Mouse (Mus musculus) heart, embryonic 10.5 days (tissue): ENCODE measurements around the gene Dnajc16. TPM values are rescaled to one million over a fixed set of nuclear protein-coding genes. Genes with fewer than 3 reads are reported as not detected.
A peak's percentile ranks its signal among the peaks of the same experiment; 100 is the strongest.

Experiments used
- DNase-seq: peaks from one replicate; pipeline ENCODE4 v3.0.0-alpha.2; 2017; ENCODE audit warnings: low spot score
- H3K27ac ChIP-seq: fragments of 300-500 bp; sonication (generic); 2 replicates; pipeline ENCODE4 v1.5.1; 2016; ENCODE audit warnings: mild to moderate bottlenecking
- H3K27me3 ChIP-seq: fragments of 300-500 bp; sonication (generic); 2 replicates; pipeline ENCODE4 v1.6.1; 2016; ENCODE audit warnings: mild to moderate bottlenecking; ENCODE audit not compliant: poor library complexity, insufficient read depth, severe bottlenecking
- H3K36me3 ChIP-seq: fragments of 300-500 bp; sonication (generic); 2 replicates; pipeline ENCODE4 v1.6.1; 2016; ENCODE audit warnings: mild to moderate bottlenecking, moderate library complexity
- H3K4me1 ChIP-seq: fragments of 300-500 bp; sonication (generic); 2 replicates; pipeline ENCODE4 v1.6.1; 2016; ENCODE audit warnings: mild to moderate bottlenecking
- H3K4me3 ChIP-seq: fragments of 300-500 bp; sonication (generic); 2 replicates; pipeline ENCODE4 v1.5.1; 2016; ENCODE audit warnings: mild to moderate bottlenecking, moderate library complexity
- H3K9me3 ChIP-seq: fragments of 300-500 bp; sonication (generic); 2 replicates; pipeline ENCODE4 v1.6.1; 2016; ENCODE audit warnings: mild to moderate bottlenecking, moderate library complexity
- WGBS: fragments of 180-500 bp; shearing (Covaris S2); methylation state at CpG from one replicate; pipeline ENCODE4 v1.1.7; 2016; 5-methylcytosine and 5-hydroxymethylcytosine counted together
- polyA plus RNA-seq: library from polyadenylated mRNA; unstranded; fragments of >200 nt; fragmentation: Nextera tagmentation; extraction: Ambion mirVana; gene quantifications from 2 replicates; pipeline ENCODE4 v1.2.1, GENCODE M21; 2016

The Dnajc16 gene
- polyA plus RNA-seq, 1 experiment from 2014 or later = 5.4 TPM

DNA sequence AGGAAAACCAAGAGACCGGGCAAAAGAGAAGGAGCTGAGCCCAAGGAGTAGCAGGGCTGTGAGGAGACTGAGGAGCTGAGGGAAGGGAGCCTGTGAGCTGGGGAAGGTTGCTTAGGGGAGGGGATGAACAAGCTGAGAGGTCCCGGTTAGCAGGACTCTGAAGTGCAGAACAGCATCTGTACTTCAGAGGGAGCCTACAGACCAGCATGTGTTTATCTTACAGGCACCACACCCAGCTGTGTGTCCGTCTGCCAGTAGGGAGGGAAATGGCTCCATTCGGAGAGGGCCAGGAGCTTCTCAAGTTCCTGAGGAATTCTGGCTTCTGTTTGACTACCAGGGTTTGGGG lies 38.7 kb downstream of the Dnajc16 start:
- peak; percentile 91 for DNase-seq
- Histone ChIP-seq H3K4me1 (peaks cover 26% of the 10 kb centered on the region), H3K4me3 (peak overlapping the region; percentile 9; the same call in 1 of the 2 replicates), H3K36me3 (no peaks in the 10 kb centered on the region), H3K27me3 (peaks cover 2% of the 10 kb centered on the region; the same call in 1 of the 2 replicates), H3K27ac (peak overlapping the region; percentile 83), H3K9me3 (no peaks in the 10 kb centered on the region)
- WGBS = 5% methylated on average over 4 of the region's 4 CpGs

DNA sequence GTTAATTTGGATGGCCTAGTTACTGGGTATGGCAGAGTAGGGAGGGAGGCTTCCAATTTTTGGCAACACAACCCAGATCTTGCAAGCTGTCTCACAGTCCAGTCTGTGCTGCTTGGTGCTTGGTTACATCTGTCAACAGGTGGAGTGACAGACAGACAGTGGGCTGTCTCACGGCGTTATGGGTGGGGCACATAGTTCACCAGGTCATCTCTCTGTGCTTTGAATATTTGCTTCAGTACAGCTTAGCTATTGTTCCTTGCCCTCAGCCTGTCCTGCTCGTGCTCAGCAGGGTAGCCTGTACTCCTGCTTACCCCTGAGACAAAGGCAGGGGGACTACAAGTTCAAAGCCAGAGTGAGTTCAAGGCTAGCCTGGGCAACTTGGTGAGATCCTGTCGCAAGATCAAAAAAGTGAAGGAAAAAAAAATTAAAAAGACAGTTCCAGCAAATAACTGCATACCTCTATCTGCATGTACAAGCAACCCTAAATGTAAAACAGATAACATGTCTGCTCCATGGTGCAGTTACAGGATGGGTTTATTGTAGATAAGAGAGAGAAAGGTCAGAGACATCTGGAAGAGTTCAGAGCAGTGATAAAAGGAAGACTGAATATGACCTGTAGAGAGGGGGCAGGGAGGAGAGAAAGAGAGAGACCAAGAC lies 39.2 kb downstream of the Dnajc16 start:
- Histone ChIP-seq H3K4me3 (peak overlapping the region; percentile 9; the same call in 1 of the 2 replicates), H3K27me3 (peaks cover 7% of the 10 kb centered on the region; the same call in 1 of the 2 replicates), H3K36me3 (no peaks in the 10 kb centered on the region), H3K27ac (peak overlapping the region; percentile 83), H3K4me1 (peaks cover 31% of the 10 kb centered on the region), H3K9me3 (no peaks in the 10 kb centered on the region)
- no peak for DNase-seq
- 22% methylated on average over 4 of the region's 4 CpGs for WGBS

DNA sequence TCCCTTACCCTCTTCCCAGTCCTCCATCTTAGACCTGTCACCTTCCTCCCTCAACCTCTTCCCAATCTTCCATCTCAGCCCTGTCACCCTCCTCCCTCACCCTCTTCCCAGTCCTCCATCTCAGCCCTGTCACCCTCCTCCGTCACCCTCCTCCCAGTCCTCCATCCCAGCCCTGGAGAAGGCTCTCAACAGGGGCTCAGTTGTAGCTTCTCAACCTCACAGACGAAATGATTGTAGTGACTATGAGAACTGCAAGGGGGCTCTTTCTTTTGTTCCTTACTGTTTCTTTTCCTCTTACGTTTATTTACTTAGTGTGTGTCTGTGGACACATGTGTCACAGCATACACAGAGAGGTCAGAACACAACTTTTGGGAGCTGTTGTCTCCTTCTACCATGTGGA lies 39.9 kb downstream of the Dnajc16 start:
- Histone ChIP-seq H3K9me3 (no peaks in the 10 kb centered on the region), H3K27ac (peak overlapping the region; percentile 83), H3K4me3 (no peak overlapping the region), H3K36me3 (no peaks in the 10 kb centered on the region), H3K27me3 (peaks cover 7% of the 10 kb centered on the region; the same call in 1 of the 2 replicates), H3K4me1 (peaks cover 34% of the 10 kb centered on the region)
- 52% methylated on average over 3 of the region's 3 CpGs for WGBS
- DNase-seq = no peak

DNA sequence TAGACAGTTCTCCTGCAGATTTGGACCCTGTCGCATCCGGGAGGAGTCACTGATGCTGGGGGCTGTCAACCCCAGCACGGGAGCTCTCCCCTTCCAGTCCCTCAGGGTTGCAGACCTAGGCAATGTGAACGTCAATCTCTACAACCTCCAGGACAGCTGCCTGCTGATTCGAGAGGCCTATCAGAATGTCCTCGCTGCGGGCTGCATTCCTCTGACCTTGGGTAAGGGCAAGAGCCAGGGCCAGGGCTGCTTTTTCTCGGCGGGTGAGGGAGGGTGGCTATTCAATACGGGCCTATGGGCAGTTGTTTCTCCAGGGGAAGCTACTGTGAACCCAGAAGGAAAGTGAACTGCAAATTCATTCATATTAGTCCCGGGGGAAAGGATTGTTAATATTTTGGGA lies 41.2 kb downstream of the Dnajc16 start:
- peak overlapping the region; percentile 82 for H3K27ac ChIP-seq
- H3K9me3 ChIP-seq = no peaks in the 10 kb centered on the region
- H3K36me3 ChIP-seq = no peaks in the 10 kb centered on the region
- peak; percentile 87 for DNase-seq
- peak overlapping the region; percentile 24; the same call in 1 of the 2 replicates for H3K4me3 ChIP-seq
- peaks cover 34% of the 10 kb centered on the region for H3K4me1 ChIP-seq
- peaks cover 7% of the 10 kb centered on the region; the same call in 1 of the 2 replicates for H3K27me3 ChIP-seq
- 21% methylated on average over 11 of the region's 11 CpGs for WGBS

DNA sequence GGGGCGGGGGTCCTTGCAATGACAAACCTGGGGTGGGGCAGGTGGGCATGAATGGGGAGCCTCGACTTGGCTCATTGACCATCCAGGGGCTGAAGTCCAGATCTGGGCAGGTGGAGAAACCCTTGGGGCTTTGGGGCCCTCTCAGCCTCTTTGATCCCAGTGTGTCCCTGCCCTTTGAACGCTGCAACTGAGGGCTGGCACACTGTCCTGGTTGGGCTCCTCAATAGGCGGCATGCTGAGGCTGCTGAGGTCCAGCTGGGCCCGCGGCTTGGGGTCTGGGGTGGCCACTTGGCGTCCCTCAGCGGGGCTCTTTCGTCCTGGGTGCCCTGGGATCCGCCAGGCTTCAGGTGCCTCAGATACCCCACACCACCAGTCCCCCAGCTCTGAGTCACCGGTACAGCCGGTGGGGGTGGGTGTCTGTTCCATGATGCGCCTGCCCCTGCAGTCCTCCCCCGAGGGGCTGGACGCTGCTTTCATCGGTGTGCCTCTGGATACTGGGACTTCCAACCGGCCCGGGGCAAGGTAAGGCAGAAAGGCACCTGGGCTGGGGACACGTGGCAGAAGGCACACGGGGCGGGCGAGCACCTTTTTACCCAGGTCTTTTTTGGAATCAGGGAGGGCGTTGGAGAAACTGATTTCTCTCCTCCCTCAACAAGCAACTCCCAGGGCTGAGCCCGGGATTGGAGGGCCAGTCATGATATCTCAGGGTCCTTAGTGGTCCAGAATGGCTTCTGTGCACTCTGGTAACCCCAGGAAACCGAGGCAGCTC lies 44.0 kb downstream of the Dnajc16 start, which contains the start of gene Agmat:
TSS of gene Agmat (plus strand) at position 95 of the 769 bp plus-strand sequence.
- Histone ChIP-seq H3K4me1 (peaks cover 35% of the 10 kb centered on the region), H3K36me3 (no peaks in the 10 kb centered on the region), H3K27ac (peak within 1 kb of the TSS; percentile 56), H3K4me3 (0 out of 2 replicates have a peak within 1 kb of the TSS, but pooled peaks have one; percentile 16), H3K27me3 (peaks cover 7% of the 10 kb centered on the region; the same call in 1 of the 2 replicates), H3K9me3 (no peaks in the 10 kb centered on the region)
- 25% methylated on average over 25 of the region's 25 CpGs for WGBS
- DNase-seq = no peak

DNA sequence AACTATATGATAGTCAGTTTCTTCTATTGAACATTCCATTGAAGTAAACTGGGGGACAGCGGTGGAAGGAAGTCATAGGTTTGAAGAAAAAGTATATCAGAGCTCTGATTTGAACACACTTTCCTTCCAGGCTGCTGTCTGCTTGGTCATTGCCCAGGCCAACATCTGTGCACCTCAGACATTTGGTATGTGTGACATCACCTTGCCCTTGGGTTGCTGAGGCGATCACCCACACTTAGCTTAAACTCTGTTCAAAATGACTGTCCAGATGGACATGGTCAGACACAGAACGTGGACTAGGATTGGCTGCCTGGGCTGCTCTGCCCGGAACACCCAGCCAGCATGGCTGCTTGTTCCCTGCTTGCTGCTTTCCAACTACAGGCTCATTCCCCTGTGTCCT lies 48.4 kb downstream of the Dnajc16 start:
- Histone ChIP-seq H3K9me3 (no peaks in the 10 kb centered on the region), H3K36me3 (no peaks in the 10 kb centered on the region), H3K4me3 (no peak overlapping the region), H3K27ac (peak overlapping the region; percentile 73), H3K4me1 (peaks cover 21% of the 10 kb centered on the region), H3K27me3 (peaks cover 7% of the 10 kb centered on the region; the same call in 1 of the 2 replicates)
- 79% methylated on average over 4 of the region's 4 CpGs for WGBS
- no peak for DNase-seq

DNA sequence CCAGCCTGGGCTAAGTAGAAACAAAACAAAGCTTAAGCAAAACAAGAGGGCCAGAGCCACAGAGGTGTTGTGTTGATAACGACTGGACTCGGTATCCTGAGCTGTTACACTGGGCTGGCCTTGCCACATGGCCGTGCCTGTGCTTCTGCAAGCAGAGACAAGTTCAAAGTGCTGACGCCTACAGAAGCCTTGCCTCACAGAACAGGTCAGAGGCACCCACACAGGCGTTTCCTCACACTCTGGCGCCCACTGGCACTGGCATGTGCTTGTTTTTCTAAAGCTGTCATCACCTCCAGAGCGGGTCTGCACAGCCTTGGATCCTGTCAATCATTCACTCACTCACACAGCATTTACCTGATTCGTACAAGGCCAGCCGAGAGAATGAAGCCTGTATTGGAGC lies 48.9 kb downstream of the Dnajc16 start:
- DNase-seq = peak; percentile 86

DNA sequence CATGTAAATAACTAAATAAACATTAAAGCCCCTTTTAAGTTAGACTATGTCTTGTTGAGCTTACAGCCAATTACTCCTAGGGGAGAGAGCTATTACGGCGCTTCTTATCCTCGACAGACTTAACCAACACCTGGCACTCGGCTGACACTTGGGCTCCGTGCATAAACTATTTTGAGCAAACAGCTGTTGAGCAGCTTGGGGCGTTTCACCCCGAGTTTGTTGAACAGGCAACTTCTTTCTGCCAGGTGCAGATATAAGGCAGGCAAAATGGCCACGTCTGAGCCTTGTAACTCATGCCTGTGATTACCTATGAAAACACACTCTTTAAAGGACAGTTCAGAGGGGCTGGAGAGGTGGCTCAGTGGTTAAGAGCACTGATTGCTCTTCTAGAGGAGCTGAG lies 52.7 kb downstream of the Dnajc16 start:
- Histone ChIP-seq H3K4me3 (no peak overlapping the region), H3K36me3 (no peaks in the 10 kb centered on the region), H3K9me3 (no peaks in the 10 kb centered on the region), H3K27ac (no peak overlapping the region), H3K27me3 (no peaks in the 10 kb centered on the region), H3K4me1 (peaks cover 17% of the 10 kb centered on the region)
- WGBS = 69% methylated on average over 8 of the region's 8 CpGs
- no peak for DNase-seq

More for the DNA sequence above, 48.9 kb downstream of the Dnajc16 start:
- Histone ChIP-seq H3K36me3 (no peaks in the 10 kb centered on the region), H3K9me3 (no peaks in the 10 kb centered on the region), H3K4me3 (no peak overlapping the region), H3K27me3 (peaks cover 3% of the 10 kb centered on the region; the same call in 1 of the 2 replicates), H3K27ac (peak overlapping the region; percentile 73), H3K4me1 (peaks cover 17% of the 10 kb centered on the region)
- WGBS = 23% methylated on average over 9 of the region's 9 CpGs

DNA sequence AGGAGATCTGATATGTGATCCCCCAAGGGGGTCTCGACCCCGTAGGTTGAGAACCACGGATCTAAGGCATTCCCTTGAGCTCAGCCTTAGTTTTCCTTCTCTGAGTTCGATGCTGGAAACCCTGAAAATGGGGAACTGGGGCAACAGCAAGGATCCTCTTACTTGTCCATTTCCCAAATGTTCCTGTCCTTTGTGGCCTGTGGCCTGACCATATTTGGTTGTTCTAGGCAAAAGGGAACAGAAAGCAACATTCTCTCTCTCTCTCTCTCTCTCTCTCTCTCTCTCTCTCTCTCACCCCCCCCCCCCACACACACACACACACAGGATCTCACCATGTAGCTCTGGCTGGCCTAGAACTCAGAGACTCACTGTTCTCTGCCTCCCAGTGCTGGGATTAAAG lies 53.9 kb downstream of the Dnajc16 start:
- H3K4me1 ChIP-seq = peaks cover 9% of the 10 kb centered on the region
- WGBS = 72% methylated on average over 4 of the region's 4 CpGs
- no peak overlapping the region for H3K4me3 ChIP-seq
- no peaks in the 10 kb centered on the region for H3K27me3 ChIP-seq
- H3K9me3 ChIP-seq = no peaks in the 10 kb centered on the region
- no peak overlapping the region for H3K27ac ChIP-seq
- DNase-seq = no peak
- H3K36me3 ChIP-seq = no peaks in the 10 kb centered on the region

DNA sequence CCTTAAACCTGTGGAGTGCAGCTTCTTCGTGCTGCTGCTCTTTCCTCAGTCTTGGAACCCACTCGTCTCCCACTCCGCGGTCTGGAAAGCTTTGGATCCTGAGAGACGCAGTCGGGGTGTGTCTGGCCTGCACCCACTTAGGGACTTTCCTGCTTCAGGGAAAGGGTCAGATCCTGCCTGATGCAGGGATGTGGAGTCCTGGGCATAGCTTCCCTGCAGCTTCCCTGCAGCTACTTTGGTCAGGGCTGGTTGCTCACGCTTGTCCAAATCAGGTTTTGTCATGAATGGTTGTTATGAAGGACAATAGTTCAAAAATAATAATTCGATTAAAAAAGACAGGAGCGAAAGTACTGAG lies 55.5 kb downstream of the Dnajc16 start:
- no peaks in the 10 kb centered on the region for H3K9me3 ChIP-seq
- no peak for DNase-seq
- peak overlapping the region; percentile 78; the same call in 1 of the 2 replicates for H3K27ac ChIP-seq
- H3K36me3 ChIP-seq = no peaks in the 10 kb centered on the region
- 26% methylated on average over 9 of the region's 9 CpGs for WGBS
- H3K4me3 ChIP-seq = peak overlapping the region; percentile 54
- H3K27me3 ChIP-seq = peaks cover 6% of the 10 kb centered on the region; the same call in 1 of the 2 replicates
- 0 out of 2 replicates have a peak, but pooled peaks cover 5% of the 10 kb centered on the region for H3K4me1 ChIP-seq

DNA sequence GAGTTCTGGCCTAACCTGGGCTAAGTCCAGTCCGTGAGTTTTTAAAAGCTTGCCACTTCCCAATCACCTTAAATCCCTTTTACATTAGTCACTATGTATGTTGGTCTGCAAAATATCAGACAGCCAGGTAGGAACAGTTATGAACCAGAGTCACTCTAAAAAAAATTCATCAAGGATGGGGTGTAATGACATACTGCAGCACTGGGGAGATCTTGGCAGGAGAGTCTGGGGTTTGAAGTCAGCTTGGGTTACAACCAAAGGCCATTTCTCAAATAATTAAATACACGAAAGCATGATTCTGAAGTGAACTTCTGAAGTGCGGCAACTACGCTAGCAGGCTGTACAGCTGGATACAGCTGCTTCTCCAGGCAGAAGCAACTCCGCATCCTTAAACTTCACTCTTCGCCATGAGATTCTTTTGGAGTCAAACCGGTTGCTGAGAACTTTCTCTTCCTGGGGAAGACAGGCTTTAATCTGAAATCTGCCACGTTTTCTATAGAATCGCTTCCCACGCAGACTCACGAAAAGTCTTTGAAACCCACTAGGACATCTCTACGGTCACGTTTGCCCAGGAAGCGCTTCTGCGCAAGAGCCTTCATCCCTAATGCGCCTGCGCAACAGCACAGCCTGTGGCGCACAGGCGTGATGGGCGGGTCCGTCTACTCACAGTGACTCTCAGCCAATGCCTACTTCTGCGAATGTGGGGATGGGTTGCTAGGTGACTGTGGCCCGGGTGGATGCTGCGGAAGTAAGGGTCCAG lies 56.1 kb downstream of the Dnajc16 start:
- Histone ChIP-seq H3K4me1 (0 out of 2 replicates have a peak, but pooled peaks cover 5% of the 10 kb centered on the region), H3K9me3 (no peaks in the 10 kb centered on the region), H3K4me3 (peak overlapping the region; percentile 54), H3K27me3 (peaks cover 7% of the 10 kb centered on the region; the same call in 1 of the 2 replicates), H3K36me3 (no peaks in the 10 kb centered on the region), H3K27ac (peak overlapping the region; percentile 78)
- 9% methylated on average over 24 of the region's 24 CpGs for WGBS
- DNase-seq = peak; percentile 97

DNA sequence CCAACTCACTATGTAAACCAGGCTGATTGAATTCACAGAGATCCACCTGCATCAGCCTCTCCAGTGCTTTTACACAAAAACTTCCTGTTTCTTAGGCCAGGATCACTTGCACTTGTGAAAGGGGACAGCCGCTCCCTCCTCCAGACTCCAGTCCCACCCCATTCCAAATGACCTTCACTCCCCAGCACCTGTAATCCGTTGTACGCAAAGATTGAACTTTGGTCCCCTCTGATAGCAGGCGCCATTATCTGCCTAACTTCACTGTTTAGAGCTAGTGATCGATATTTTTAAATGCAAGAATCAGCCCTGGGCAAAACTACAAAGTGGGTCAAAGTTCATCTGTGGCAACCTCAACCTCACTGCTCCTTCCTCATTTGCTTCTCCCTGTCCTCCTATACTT lies 59.0 kb downstream of the Dnajc16 start:
- no peak for DNase-seq
- H3K9me3 ChIP-seq = no peaks in the 10 kb centered on the region
- 67% methylated on average over 5 of the region's 5 CpGs for WGBS
- H3K4me3 ChIP-seq = no peak overlapping the region
- H3K27ac ChIP-seq = no peak overlapping the region
- H3K27me3 ChIP-seq = peaks cover 7% of the 10 kb centered on the region; the same call in 1 of the 2 replicates
- H3K4me1 ChIP-seq = 0 out of 2 replicates have a peak, but pooled peaks cover 5% of the 10 kb centered on the region
- H3K36me3 ChIP-seq = no peaks in the 10 kb centered on the region
